In genomic region chr6:103275476-103275875, GRCm38 (mm10) we compare ENCODE assay signal across 9 mouse cellular contexts.
DNase-seq lines count a peak whose midpoint lies in the region; ATAC-seq and TF ChIP-seq lines count a peak whose summit lies in the region.
"Had no signal": no experiment of that assay in that cellular context is flagged by ENCODE, and none has a peak within 500 bp of the region (broad histone marks: within the 10 kb centered on the region; RNA-seq: fewer than 3 reads in every experiment).

No protein-coding gene starts in this region.

- no peaks in the 10 kb centered on the region for H3K9me3 ChIP-seq in forebrain, postnatal 0 days (ENCODE audit: low read length)
- H3K9me3 ChIP-seq in forebrain, embryonic 12.5 days, result no peaks in the 10 kb centered on the region
- H3K9me3 ChIP-seq in liver, postnatal 0 days (ENCODE audit: low read length), result no peaks in the 10 kb centered on the region
- H3K9me3 ChIP-seq in liver, embryonic 11.5 days (ENCODE audit: control insufficient read depth, low read length), result no peaks in the 10 kb centered on the region
- no peaks in the 10 kb centered on the region for H3K9me3 ChIP-seq in heart, embryonic 11.5 days (replicated peaks; ENCODE audit: control insufficient read depth, low read length)
- H3K9me3 ChIP-seq: embryonic facial prominence, embryonic 15.5 days had no signal

- H3K27me3 ChIP-seq in forebrain, postnatal 0 days (ENCODE audit: insufficient read depth, low read length), result no peaks in the 10 kb centered on the region
- H3K27me3 ChIP-seq in forebrain, embryonic 12.5 days, result no peaks in the 10 kb centered on the region
- H3K27me3 ChIP-seq in liver, postnatal 0 days (ENCODE audit: insufficient read depth, low read length), result no peaks in the 10 kb centered on the region
- H3K27me3 ChIP-seq in liver, embryonic 11.5 days (replicated peaks; ENCODE audit: control insufficient read depth, insufficient read depth, low read length), result no peaks in the 10 kb centered on the region
- no peaks in the 10 kb centered on the region for H3K27me3 ChIP-seq in heart, embryonic 11.5 days (ENCODE audit: control insufficient read depth, insufficient read depth, low read length)
- H3K27me3 ChIP-seq: embryonic facial prominence, embryonic 15.5 days had no signal

- H3K9ac ChIP-seq in forebrain, postnatal 0 days, result no peak overlapping the region
- H3K9ac ChIP-seq in forebrain, embryonic 12.5 days, result no peak overlapping the region
- no peak overlapping the region for H3K9ac ChIP-seq in liver, postnatal 0 days (replicated peaks)
- no peak overlapping the region for H3K9ac ChIP-seq in liver, embryonic 11.5 days (ENCODE audit: low read depth, low read length)
- H3K9ac ChIP-seq in heart, embryonic 11.5 days (ENCODE audit: low read depth, low read length), result no peak overlapping the region
- H3K9ac ChIP-seq: embryonic facial prominence, embryonic 15.5 days had no signal

- no peak overlapping the region for H3K27ac ChIP-seq in forebrain, postnatal 0 days (ENCODE audit: low read depth, low read length)
- H3K27ac ChIP-seq in forebrain, embryonic 12.5 days, result no peak overlapping the region
- H3K27ac ChIP-seq in liver, postnatal 0 days (ENCODE audit: low read depth), result no peak overlapping the region
- H3K27ac ChIP-seq in liver, embryonic 11.5 days (ENCODE audit: low read depth, low read length), result no peak overlapping the region
- no peak overlapping the region for H3K27ac ChIP-seq in heart, embryonic 11.5 days (ENCODE audit: low read depth, low read length)
- H3K27ac ChIP-seq: embryonic facial prominence, embryonic 15.5 days had no signal

- WGBS in forebrain, postnatal 0 days, result 18% methylated on average over 2 of the region's 2 CpGs
- WGBS in forebrain, embryonic 12.5 days, result 29% methylated on average over 2 of the region's 2 CpGs
- 29% methylated on average over 2 of the region's 2 CpGs for WGBS in liver, postnatal 0 days (ENCODE audit: insufficient replicate concordance)
- WGBS in liver, embryonic 11.5 days, result 27% methylated on average over 2 of the region's 2 CpGs
- 30% methylated on average over 2 of the region's 2 CpGs for WGBS in heart, embryonic 11.5 days (ENCODE audit: insufficient replicate concordance)

- H3K4me2 ChIP-seq in forebrain, postnatal 0 days (ENCODE audit: low read depth), result no peak overlapping the region
- H3K4me2 ChIP-seq in forebrain, embryonic 12.5 days, result no peak overlapping the region
- no peak overlapping the region for H3K4me2 ChIP-seq in liver, postnatal 0 days (ENCODE audit: low read depth, low read length)
- no peak overlapping the region for H3K4me2 ChIP-seq in liver, embryonic 11.5 days
- H3K4me2 ChIP-seq in heart, embryonic 11.5 days, result no peak overlapping the region
- H3K4me2 ChIP-seq: embryonic facial prominence, embryonic 15.5 days had no signal

- no peak for TF ChIP-seq EP300 in liver, postnatal 0 days (IDR thresholded peaks at IDR 0.05; ENCODE audit: low read depth)

- peak; percentile 77 for DNase-seq in forebrain, postnatal 0 days
- no peak for DNase-seq in liver, postnatal 0 days
- no peak for DNase-seq in liver, embryonic 11.5 days (ENCODE audit: low spot score)
- DNase-seq in c-Kit-positive CD71-negative TER-119-negative erythroid progenitor cells, embryonic 14.5 days (ENCODE audit: low read depth), result peak; percentile 18
- peak; percentile 54 for DNase-seq in retina, postnatal 1 day
- no peak for DNase-seq in thymus, postnatal 4 days

- ATAC-seq in forebrain, postnatal 0 days, result no peak
- ATAC-seq in forebrain, embryonic 12.5 days (ENCODE audit: low FRiP score), result no peak
- no peak for ATAC-seq in liver, postnatal 0 days
- ATAC-seq in liver, embryonic 11.5 days (replicated peaks; ENCODE audit: low FRiP score), result no peak
- ATAC-seq in heart, embryonic 11.5 days (replicated peaks; ENCODE audit: insufficient number of reproducible peaks, low FRiP score, low TSS enrichment), result no peak

- no peaks in the 10 kb centered on the region for H3K4me1 ChIP-seq in forebrain, postnatal 0 days (ENCODE audit: insufficient read depth)
- H3K4me1 ChIP-seq in forebrain, embryonic 12.5 days, result no peaks in the 10 kb centered on the region
- no peaks in the 10 kb centered on the region for H3K4me1 ChIP-seq in liver, postnatal 0 days (ENCODE audit: insufficient read depth)
- no peaks in the 10 kb centered on the region for H3K4me1 ChIP-seq in liver, embryonic 11.5 days (replicated peaks; ENCODE audit: control insufficient read depth, insufficient read depth, low read length)
- no peaks in the 10 kb centered on the region for H3K4me1 ChIP-seq in heart, embryonic 11.5 days (ENCODE audit: control insufficient read depth, insufficient read depth, low read length)
- H3K4me1 ChIP-seq: embryonic facial prominence, embryonic 15.5 days had no signal

- TF ChIP-seq CTCF in forebrain, postnatal 0 days (IDR thresholded peaks at IDR 0.05; ENCODE audit: low read depth), result peak; percentile 71
- peak; percentile 52 for TF ChIP-seq CTCF in liver, postnatal 0 days (IDR thresholded peaks at IDR 0.05; ENCODE audit: low read depth)

- no peaks in the 10 kb centered on the region for H3K36me3 ChIP-seq in forebrain, postnatal 0 days (ENCODE audit: insufficient read depth)
- H3K36me3 ChIP-seq in forebrain, embryonic 12.5 days (replicated peaks), result no peaks in the 10 kb centered on the region
- H3K36me3 ChIP-seq in liver, postnatal 0 days (replicated peaks; ENCODE audit: insufficient read depth, low read length), result no peaks in the 10 kb centered on the region
- H3K36me3 ChIP-seq in liver, embryonic 11.5 days (ENCODE audit: control insufficient read depth, insufficient read depth, low read length), result no peaks in the 10 kb centered on the region
- no peaks in the 10 kb centered on the region for H3K36me3 ChIP-seq in heart, embryonic 11.5 days (ENCODE audit: control insufficient read depth, insufficient read depth, low read length)
- H3K36me3 ChIP-seq: embryonic facial prominence, embryonic 15.5 days had no signal

- H3K4me3 ChIP-seq in forebrain, postnatal 0 days (ENCODE audit: low read depth, low read length), result no peak overlapping the region
- no peak overlapping the region for H3K4me3 ChIP-seq in forebrain, embryonic 12.5 days (replicated peaks)
- no peak overlapping the region for H3K4me3 ChIP-seq in liver, postnatal 0 days (ENCODE audit: low read depth, low read length)
- no peak overlapping the region for H3K4me3 ChIP-seq in liver, embryonic 11.5 days (ENCODE audit: low read depth, low read length)
- no peak overlapping the region for H3K4me3 ChIP-seq in heart, embryonic 11.5 days (ENCODE audit: low read depth, low read length)
- H3K4me3 ChIP-seq: embryonic facial prominence, embryonic 15.5 days had no signal

Comparison
In these comparisons a context has a peak if more than half of its experiments do, and no peak if none do; other contexts are left out.
1. DNase-seq: peak in forebrain, postnatal 0 days (single experiment), c-Kit-positive CD71-negative TER-119-negative erythroid progenitor cells, embryonic 14.5 days (single experiment) and retina, postnatal 1 day (single experiment); none in liver, postnatal 0 days (single experiment), liver, embryonic 11.5 days (single experiment) and thymus, postnatal 4 days (single experiment).